Mouse (Mus musculus) frontal cortex, postnatal 36 days (tissue): ENCODE data around the gene Perp.

Source experiments
- DNase-seq, 2 experiments: peaks; one replicate each; pipeline ENCODE4 v3.0.0; 2022; ENCODE audit warnings: low spot score in 2 of 2

Gene Perp

GRCm38 (mm10) chr10:18844441-18845286 is at the start of gene Perp:
TSS of gene Perp (plus strand) at chr10:18845020.
- no peak for DNase-seq

GRCm38 (mm10) chr10:18811751-18812150 is 33.1 kb upstream of the Perp start:
- no peak for DNase-seq

- no peak for DNase-seq
Measured at GRCm38 (mm10) chr10:18816560-18816959, 28.3 kb upstream of the Perp start.

- no peak for DNase-seq
Measured at GRCm38 (mm10) chr10:18825143-18825542, 19.7 kb upstream of the Perp start.

GRCm38 (mm10) chr10:18826107-18826506 is 18.7 kb upstream of the Perp start:
- DNase-seq = no peak

GRCm38 (mm10) chr10:18827936-18828335 is 16.9 kb upstream of the Perp start:
- DNase-seq = no peak

GRCm38 (mm10) chr10:18830359-18830758 is 14.5 kb upstream of the Perp start:
- no peak for DNase-seq

GRCm38 (mm10) chr10:18831823-18832222 is 13.0 kb upstream of the Perp start:
- no peak for DNase-seq

- no peak for DNase-seq
Measured at GRCm38 (mm10) chr10:18834389-18834788, 10.4 kb upstream of the Perp start.

- DNase-seq = peak in 1 of 2 experiments; percentile 39
Measured at GRCm38 (mm10) chr10:18835684-18836479, 8.9 kb upstream of the Perp start.

GRCm38 (mm10) chr10:18839530-18839929 is 5.3 kb upstream of the Perp start:
- no peak for DNase-seq

- DNase-seq = no peak
Measured at GRCm38 (mm10) chr10:18840736-18841135, 4.1 kb upstream of the Perp start.

GRCm38 (mm10) chr10:18845287-18845662 is 455 bp downstream of the Perp start:
- no peak for DNase-seq

- no peak for DNase-seq
Measured at GRCm38 (mm10) chr10:18845711-18846110, 891 bp downstream of the Perp start.

- no peak for DNase-seq
Measured at GRCm38 (mm10) chr10:18846474-18847264, 1.8 kb downstream of the Perp start.

GRCm38 (mm10) chr10:18850177-18850576 is 5.4 kb downstream of the Perp start:
- DNase-seq = no peak

GRCm38 (mm10) chr10:18853417-18853816 is 8.6 kb downstream of the Perp start:
- DNase-seq = no peak

GRCm38 (mm10) chr10:18857244-18857643 is 12.4 kb downstream of the Perp start:
- no peak for DNase-seq

- no peak for DNase-seq
Measured at GRCm38 (mm10) chr10:18859632-18860031, 14.8 kb downstream of the Perp start.

- DNase-seq = no peak
Measured at GRCm38 (mm10) chr10:18860119-18860824, 15.5 kb downstream of the Perp start.

- no peak for DNase-seq
Measured at GRCm38 (mm10) chr10:18860831-18861230, 16.0 kb downstream of the Perp start.
